Mouse (Mus musculus): Measurements from ENCODE around the gene Gm15080. TPM values are rescaled to one million over a fixed set of nuclear protein-coding genes. Genes with fewer than 3 reads are reported as not detected.

The Gm15080 gene
- not detected for total RNA-seq (2023)

DNA sequence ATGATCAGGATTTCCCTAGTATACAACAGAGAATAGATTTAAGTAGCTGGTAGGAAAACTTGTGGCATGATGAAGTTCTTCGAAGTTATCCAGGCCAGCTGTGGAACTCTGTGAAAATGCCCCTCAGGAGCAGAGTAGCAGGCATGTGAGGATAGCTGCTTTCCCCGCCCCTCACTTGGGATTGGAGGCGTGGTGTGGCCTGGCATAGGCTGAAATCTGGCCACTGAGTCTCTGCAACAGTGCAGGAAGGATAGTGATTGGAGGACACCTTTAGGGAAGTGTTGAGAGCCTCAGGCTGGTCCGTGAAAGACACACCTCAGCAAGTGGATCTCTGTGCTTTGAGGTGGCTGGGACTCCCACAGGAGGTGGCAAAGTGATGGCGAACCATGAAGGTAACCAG, at the start of gene Gm15080:
Gm15080 (plus strand) TSS at position 301 of the 400 bp plus-strand sequence.

Other genes with a start within 250 kb of the Gm15080 start
- not detected for gene Gm15128, start 227.0 kb upstream of the Gm15080 start, total RNA-seq (2023)
- not detected for gene Gm15107, start 187.7 kb downstream of the Gm15080 start, total RNA-seq (2023)

Data from CD4-positive naive resting alpha-beta T cell, adult 57 days (primary cell).